In genomic region chr15:85208332-85208731, GRCm38 (mm10) we compare ENCODE assay signal across 8 mouse cellular contexts. TPM values are rescaled to one million over a fixed set of nuclear protein-coding genes. Genes with fewer than 3 reads are reported as not detected.
A peak's percentile ranks its signal among the peaks of the same experiment; 100 is the strongest.
DNase-seq lines count a peak whose midpoint lies in the region; ATAC-seq and TF ChIP-seq lines count a peak whose summit lies in the region.

No protein-coding gene starts in this region.

- H3K4me2 ChIP-seq in forebrain, embryonic 12.5 days: peak overlapping the region; percentile 88
- peak overlapping the region; percentile 93 for H3K4me2 ChIP-seq in limb, embryonic 15.5 days

- H3K79me2 ChIP-seq in heart, adult 2 months (replicated peaks; ENCODE audit: control insufficient read depth, insufficient read depth, low read length): no peaks in the 10 kb centered on the region

- H3K4me3 ChIP-seq in heart, adult 2 months: no peak overlapping the region
- H3K4me3 ChIP-seq in forebrain, embryonic 12.5 days (replicated peaks): peak overlapping the region; percentile 64
- peak overlapping the region; percentile 76 for H3K4me3 ChIP-seq in limb, embryonic 15.5 days

- TF ChIP-seq EP300 in heart, adult 2 months (IDR thresholded peaks at IDR 0.05; ENCODE audit: insufficient read depth, low read depth, low read length): no peak

- TF ChIP-seq CTCF in heart, adult 2 months (IDR thresholded peaks at IDR 0.05): no peak

- H3K9ac ChIP-seq in heart, adult 2 months (ENCODE audit: low read depth, low read length): no peak overlapping the region
- peak overlapping the region; percentile 88 for H3K9ac ChIP-seq in forebrain, embryonic 12.5 days
- 0 out of 2 replicates have a peak overlapping the region, but pooled peaks have one; percentile 28 for H3K9ac ChIP-seq in limb, embryonic 15.5 days

- peaks cover 9% of the 10 kb centered on the region; the same call in 1 of the 2 replicates for H3K9me3 ChIP-seq in forebrain, embryonic 12.5 days
- no peaks in the 10 kb centered on the region for H3K9me3 ChIP-seq in limb, embryonic 15.5 days

- intact Hi-C loops in heart, adult 2 months (cut with DNase I): loop anchor here (5.0 kb wide), 1 partner anchor 36 kb away; no protein-coding TSS in a partner anchor

- TF ChIP-seq POLR2A in heart, adult 2 months (IDR thresholded peaks at IDR 0.05; ENCODE audit: insufficient read depth, low read depth, low read length): no peak

- H3K27ac ChIP-seq in heart, adult 2 months: peak overlapping the region; percentile 65
- peak overlapping the region; percentile 88 for H3K27ac ChIP-seq in forebrain, embryonic 12.5 days
- H3K27ac ChIP-seq in limb, embryonic 15.5 days: peak overlapping the region; percentile 85

- H3K27me3 ChIP-seq in heart, adult 2 months (ENCODE audit: control insufficient read depth, insufficient read depth, low read length): peaks cover 2% of the 10 kb centered on the region; the same call in 1 of the 2 replicates
- H3K27me3 ChIP-seq in forebrain, embryonic 12.5 days: peaks cover 18% of the 10 kb centered on the region
- H3K27me3 ChIP-seq in limb, embryonic 15.5 days: no peaks in the 10 kb centered on the region

- no peak for ATAC-seq in forebrain, embryonic 12.5 days (ENCODE audit: low FRiP score)
- ATAC-seq in limb, embryonic 15.5 days (ENCODE audit: insufficient number of reproducible peaks, low FRiP score, low TSS enrichment, low read depth): no peak

- peaks cover 3% of the 10 kb centered on the region for H3K4me1 ChIP-seq in heart, adult 2 months (ENCODE audit: control insufficient read depth, insufficient read depth, low read length)
- peaks cover 30% of the 10 kb centered on the region for H3K4me1 ChIP-seq in forebrain, embryonic 12.5 days
- H3K4me1 ChIP-seq in limb, embryonic 15.5 days: peaks cover 62% of the 10 kb centered on the region

- no peak for DNase-seq in heart, adult 2 months
- DNase-seq in heart, adult 9 months (ENCODE audit: low spot score in 2 of 2): no peak
- DNase-seq in CD4-positive helper T cell, adult 2 months (ENCODE audit: low read depth, low spot score): peak; percentile 30
- no peak for DNase-seq in cerebellum, postnatal 36 days
- no peak for DNase-seq in gastrocnemius, postnatal 10 days
- no peak for DNase-seq in urinary bladder, postnatal 25 days (ENCODE audit: low spot score)

- 15% methylated on average over 10 of the region's 10 CpGs for WGBS in heart, adult 2 months
- 5% methylated on average over 10 of the region's 10 CpGs for WGBS in forebrain, embryonic 12.5 days
- 11% methylated on average over 10 of the region's 10 CpGs for WGBS in limb, embryonic 15.5 days

- no peaks in the 10 kb centered on the region for H3K36me3 ChIP-seq in heart, adult 2 months (ENCODE audit: control insufficient read depth, insufficient read depth, low read length)
- peaks cover 39% of the 10 kb centered on the region for H3K36me3 ChIP-seq in forebrain, embryonic 12.5 days (replicated peaks)
- peaks cover 6% of the 10 kb centered on the region for H3K36me3 ChIP-seq in limb, embryonic 15.5 days

RNA-seq across cellular contexts. Expression of gene Fbln1, which starts 2.6 kb away (rescaled TPM):
- total RNA-seq in heart, adult 2 months (2021): 10 to 100 TPM; 88.9 to 96.1 TPM
- 174 and 240 TPM in 2 replicates for polyA plus RNA-seq in heart, adult 2 months (2012; rRNA removed)
- polyA plus RNA-seq in forebrain, embryonic 12.5 days (2016; fragmentation: Nextera tagmentation; extraction: Ambion mirVana): 101 and 112 TPM in 2 replicates
- polyA plus RNA-seq in limb, embryonic 15.5 days (2015; fragmentation: Nextera tagmentation; extraction: Ambion mirVana): 258 and 267 TPM in 2 replicates
- 10 to 100 TPM; 18.7 to 23.4 TPM for total RNA-seq in gastrocnemius, postnatal 10 days (2021)
